Mouse (Mus musculus) frontal cortex, adult 2 months (tissue): Measurements from ENCODE around the gene Prkrip1. TPM values are rescaled to one million over a fixed set of nuclear protein-coding genes. Genes with fewer than 3 reads are reported as not detected.
"Not testable (repeated sequence)": the region's sequence is repeated elsewhere in the genome, so short reads cannot be mapped to it uniquely, and the experiment has no call there.

Experiments used
- DNase-seq, 2 experiments: peaks; one replicate each; pipeline ENCODE4 v3.0.0; 2022; ENCODE audit warnings: low spot score in 1 of 2; ENCODE audit errors: extremely low spot score in 1 of 2
- polyA plus RNA-seq: library from polyadenylated mRNA; depleted of rRNA; stranded (reverse); fragments of >200 nt; gene quantifications from 2 replicates; pipeline ENCODE4 v1.2.3, GENCODE M21; 2012

Prkrip1 gene
- polyA plus RNA-seq, 1 experiment = 38.4 TPM

GRCm38 (mm10) chr5:136212716-136213115 lies 14.0 kb upstream of the Prkrip1 start:
- DNase-seq = no peak

- not testable (repeated sequence) for DNase-seq
These were observed 12.8 kb upstream of the Prkrip1 start for GRCm38 (mm10) chr5:136211341-136212102.

GRCm38 (mm10) chr5:136210549-136210948 lies 11.8 kb upstream of the Prkrip1 start:
- DNase-seq = no peak

GRCm38 (mm10) chr5:136201832-136202231 lies 3.1 kb upstream of the Prkrip1 start:
- DNase-seq = peak; percentile 35 to 88

GRCm38 (mm10) chr5:136199526-136199925 lies 763 bp upstream of the Prkrip1 start:
- no peak for DNase-seq

GRCm38 (mm10) chr5:136191870-136192269 lies 6.9 kb downstream of the Prkrip1 start:
- no peak for DNase-seq

- peak in 1 of 2 experiments; percentile 70 for DNase-seq
These were observed 12.0 kb downstream of the Prkrip1 start for GRCm38 (mm10) chr5:136186723-136187122.

GRCm38 (mm10) chr5:136183766-136184165 lies 15.0 kb downstream of the Prkrip1 start:
- DNase-seq = no peak

- DNase-seq = no peak
These were observed 15.9 kb downstream of the Prkrip1 start for GRCm38 (mm10) chr5:136182830-136183229.

- peak in 1 of 2 experiments; percentile 70 for DNase-seq
These were observed 16.7 kb downstream of the Prkrip1 start for GRCm38 (mm10) chr5:136182049-136182448.

- DNase-seq = no peak
These were observed 17.6 kb downstream of the Prkrip1 start for GRCm38 (mm10) chr5:136181197-136181596.

- DNase-seq = no peak
These were observed 19.2 kb downstream of the Prkrip1 start for GRCm38 (mm10) chr5:136179594-136179993.

- DNase-seq = peak; percentile 30 to 66
These were observed 24.9 kb downstream of the Prkrip1 start for GRCm38 (mm10) chr5:136173606-136174463.

GRCm38 (mm10) chr5:136172939-136173338 lies 25.8 kb downstream of the Prkrip1 start:
- no peak for DNase-seq

- DNase-seq = no peak
These were observed 27.1 kb downstream of the Prkrip1 start for GRCm38 (mm10) chr5:136171363-136172341.

GRCm38 (mm10) chr5:136170512-136171362 lies 28.0 kb downstream of the Prkrip1 start, which contains the start of gene Orai2:
Gene Orai2, minus strand, starts transcription at chr5:136170713.
- peak; percentile 66 to 85 for DNase-seq

GRCm38 (mm10) chr5:136169626-136170511 lies 28.9 kb downstream of the Prkrip1 start:
- peak; percentile 28 to 56 for DNase-seq

GRCm38 (mm10) chr5:136168071-136168470 lies 30.7 kb downstream of the Prkrip1 start:
- DNase-seq = no peak
